In the genomic region with DNA sequence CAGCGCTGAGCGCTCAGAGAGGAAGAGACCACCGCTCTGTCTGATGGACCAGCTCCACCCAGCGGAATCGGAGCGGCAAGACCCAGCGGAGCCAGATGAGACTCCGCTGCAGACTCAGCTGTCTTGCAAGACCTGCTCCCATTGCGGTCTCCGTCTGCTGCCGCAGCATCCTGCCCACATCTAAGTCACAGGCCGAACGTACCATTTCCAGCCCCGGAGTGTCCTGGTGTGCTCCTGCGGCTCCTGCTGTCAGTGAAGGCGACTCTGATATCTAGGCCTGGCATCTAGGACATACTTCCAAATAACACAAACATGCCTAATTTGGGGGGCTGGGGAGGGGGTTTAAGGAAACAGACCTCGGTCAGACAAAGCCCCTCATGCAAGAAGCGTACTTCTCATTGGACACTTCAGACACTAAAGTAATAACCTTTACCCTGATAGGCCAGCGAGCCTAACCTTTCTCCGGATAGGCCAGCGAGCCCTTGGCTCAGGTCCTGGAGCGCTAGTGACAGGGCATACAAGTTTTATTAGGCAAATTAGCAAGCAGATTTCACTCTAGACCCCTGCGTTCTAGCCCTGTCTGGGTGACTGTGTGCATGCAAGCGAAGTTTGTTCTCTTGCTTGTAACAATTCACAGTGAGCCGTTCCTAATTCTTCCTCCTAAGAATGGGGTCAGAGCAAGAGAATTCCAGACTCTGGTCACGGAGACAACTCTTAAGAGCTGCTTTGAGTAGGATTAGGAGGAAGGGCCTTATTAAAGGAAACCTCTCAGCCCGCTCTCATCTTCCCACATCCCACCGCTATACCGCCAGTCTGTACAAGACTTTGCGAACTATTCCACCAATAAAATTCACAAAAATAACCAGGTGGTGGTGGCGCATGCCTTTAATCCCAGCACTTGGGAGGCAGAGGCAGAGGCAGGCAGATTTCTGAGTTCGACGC, we compare ENCODE assay signal across 8 mouse cellular contexts. TPM values are rescaled to one million over a fixed set of nuclear protein-coding genes. Genes with fewer than 3 reads are reported as not detected.
DNase-seq lines count a peak whose midpoint lies in the region; ATAC-seq lines count a peak whose summit lies in the region.

Gene Zfp870, minus strand, starts transcription at position 404 of the 942 bp plus-strand sequence.

- H3K4me3 ChIP-seq in hindbrain, embryonic 16.5 days (ENCODE audit: low read length) = peak within 1 kb of the TSS; percentile 57
- H3K4me3 ChIP-seq in macrophage (ENCODE audit: inconsistent target) = peak within 1 kb of the TSS; percentile 91

- peak; percentile 99 for ATAC-seq in hindbrain, embryonic 16.5 days

- H3K36me3 ChIP-seq in hindbrain, embryonic 16.5 days (ENCODE audit: control insufficient read depth, insufficient read depth, low read length) = no peaks in the 10 kb centered on the region; the same call in 1 of the 2 replicates
- H3K36me3 ChIP-seq in macrophage (ENCODE audit: inconsistent target) = no peaks in the 10 kb centered on the region

- peak within 1 kb of the TSS; percentile 69 for H3K4me2 ChIP-seq in hindbrain, embryonic 16.5 days (ENCODE audit: low read length)

- H3K9me3 ChIP-seq in hindbrain, embryonic 16.5 days (ENCODE audit: control insufficient read depth, low read length) = no peaks in the 10 kb centered on the region

- DNase-seq in WW6 (ENCODE audit: low read depth, low spot score) = peak; percentile 71
- DNase-seq in cerebellum, postnatal 4 days (ENCODE audit: low spot score in 2 of 2) = peak; percentile 51 to 87
- peak; percentile 95 for DNase-seq in gastrocnemius, adult 18-20 months (ENCODE audit: low spot score)
- DNase-seq in left cerebral cortex, adult 18-20 months (ENCODE audit: low spot score in 2 of 2) = peak; percentile 79 to 84
- DNase-seq in right cerebral cortex, adult 18-20 months = peak; percentile 89
- DNase-seq in urinary bladder, postnatal 10 days (ENCODE audit: low spot score) = peak; percentile 25

- H3K4me1 ChIP-seq in hindbrain, embryonic 16.5 days (ENCODE audit: control insufficient read depth, insufficient read depth, low read depth, low read length) = peaks cover 11% of the 10 kb centered on the region

- H3K79me2 ChIP-seq in macrophage (ENCODE audit: inconsistent target) = peaks cover 21% of the 10 kb centered on the region; the same call in 1 of the 2 replicates

- H3K27me3 ChIP-seq in hindbrain, embryonic 16.5 days (replicated peaks; ENCODE audit: control insufficient read depth, insufficient read depth, low read length) = no peaks in the 10 kb centered on the region

- H3K9ac ChIP-seq in hindbrain, embryonic 16.5 days (ENCODE audit: low read depth, low read length) = peak within 1 kb of the TSS; percentile 74

- peak within 1 kb of the TSS; percentile 68 for H3K27ac ChIP-seq in hindbrain, embryonic 16.5 days (ENCODE audit: low read depth, low read length)
- H3K27ac ChIP-seq in macrophage = peak within 1 kb of the TSS; percentile 38

- WGBS in hindbrain, embryonic 16.5 days = 12% methylated on average over 31 of the region's 33 CpGs
- WGBS in macrophage (ENCODE audit: missing documents) = 16% methylated on average over 33 of the region's 33 CpGs

RNA-seq across cellular contexts. Expression of gene Zfp870, which starts in this region (rescaled TPM):
- total RNA-seq in gastrocnemius, adult 18-20 months (2021) = 1 to 10 TPM; 4.8 to 5.7 TPM
- 8.2 and 9.2 TPM in 2 replicates for polyA plus RNA-seq in hindbrain, embryonic 16.5 days (2015; fragmentation: Nextera tagmentation; extraction: Ambion mirVana)
- total RNA-seq in left cerebral cortex, adult 18-20 months (2021) = 10 to 100 TPM; 10.8 to 12.7 TPM
- total RNA-seq in macrophage (2018; cell fraction: chromatin; rRNA removed) = 10 to 100 TPM in 1 of 26 experiments, 1 to 10 TPM in 23, under 1 TPM in 2; 0.50 to 11.9 (median 3.8) TPM
- 1 to 10 TPM in 18 of 26 experiments, under 1 TPM in 8; 0.25 to 4.6 (median 2.0) TPM for total RNA-seq in macrophage (2018; cell fraction: cytosol; rRNA removed)
- total RNA-seq in macrophage (2018; cell fraction: nucleus; rRNA removed) = 1 to 10 TPM in 24 of 26 experiments, under 1 TPM in 2; 0.72 to 8.2 (median 2.5) TPM
- polyA plus RNA-seq in macrophage (2018) = 1.7 to 2.7 TPM (median 1.8 TPM) in 3 replicates

Comparison
In these comparisons a context has a peak if more than half of its experiments do, and no peak if none do; other contexts are left out.
1. Peak in every context shown above with its lines: DNase-seq, ATAC-seq, H3K4me3 ChIP-seq and H3K27ac ChIP-seq.
2. DNase-seq: peak in every context shown above with its lines; median percentile 95 in gastrocnemius, adult 18-20 months; 89 in right cerebral cortex, adult 18-20 months; 82 in left cerebral cortex, adult 18-20 months; 71 in WW6; 69 in cerebellum, postnatal 4 days; 25 in urinary bladder, postnatal 10 days.